Mouse (Mus musculus) kidney, adult 2 months (tissue): ENCODE data around the gene Nelfe. TPM values are rescaled to one million over a fixed set of nuclear protein-coding genes. Genes with fewer than 3 reads are reported as not detected.
A peak's percentile ranks its signal among the peaks of the same experiment; 100 is the strongest.

Experiments used
- DNase-seq: peaks from one replicate; pipeline ENCODE4 v3.0.0; 2021
- H3K27ac ChIP-seq: fragments of 200-500 bp; 2 replicates; pipeline ENCODE4 v1.5.1; 2012; ENCODE audit warnings: low read depth, low read length, control low read depth, inconsistent platforms; ENCODE audit not compliant: insufficient read depth
- H3K27me3 ChIP-seq: fragments of 200-500 bp; replicated peaks from 2 replicates; pipeline ENCODE4 v1.6.1; 2012; ENCODE audit warnings: mild to moderate bottlenecking, moderate library complexity, low read length, inconsistent platforms; ENCODE audit not compliant: control insufficient read depth, insufficient read depth
- H3K36me3 ChIP-seq: fragments of 200-500 bp; 2 replicates; pipeline ENCODE4 v1.6.1; 2012; ENCODE audit warnings: mild to moderate bottlenecking, moderate library complexity, low read length, inconsistent platforms; ENCODE audit not compliant: control insufficient read depth, insufficient read depth
- H3K4me1 ChIP-seq: fragments of 200-500 bp; 2 replicates; pipeline ENCODE4 v1.6.1; 2011; ENCODE audit warnings: low read length; ENCODE audit not compliant: control insufficient read depth, insufficient read depth
- H3K4me3 ChIP-seq: fragments of 200-500 bp; 2 replicates; pipeline ENCODE4 v1.5.1; 2011; ENCODE audit warnings: mild to moderate bottlenecking, low read depth, low read length, control low read depth; ENCODE audit not compliant: insufficient read depth
- CTCF ChIP-seq: fragments of 200-500 bp; conservative IDR thresholded peaks from 2 replicates; pipeline ENCODE4 v1.5.1; 2011; ENCODE audit warnings: low read depth, mild to moderate bottlenecking, control low read depth, low read length, moderate library complexity, mixed read lengths; ENCODE audit not compliant: insufficient read depth, insufficient read length
- POLR2A ChIP-seq: fragments of 200-500 bp; IDR thresholded peaks from one replicate; pipeline ENCODE4 v1.6.1; 2011; ENCODE audit warnings: low read depth, low read length, control low read depth
- WGBS: fragments of 180-500 bp; shearing (Covaris S2); methylation state at CpG from one replicate; pipeline ENCODE4 v1.1.7; 2018; 5-methylcytosine and 5-hydroxymethylcytosine counted together
- polyA plus RNA-seq: library from polyadenylated mRNA; depleted of rRNA; stranded (reverse); fragments of >200 nt; gene quantifications from 2 replicates; pipeline ENCODE4 v1.2.3, GENCODE M21; 2012

Nelfe gene
- polyA plus RNA-seq, 1 experiment = 26.2 TPM

GRCm38 (mm10) chr17:34881683-34882310 lies 31.6 kb downstream of the Nelfe start, which contains the start of gene Gm20547:
Gene Gm20547, minus strand, starts transcription at chr17:34882042.
- Histone ChIP-seq H3K27ac (no peak within 1 kb of the TSS), H3K27me3 (no peaks in the 10 kb centered on the region), H3K4me1 (no peaks in the 10 kb centered on the region), H3K4me3 (peak within 1 kb of the TSS; percentile 36; the same call in 1 of the 2 replicates), H3K36me3 (no peaks in the 10 kb centered on the region)
- DNase-seq = peak; percentile 61
- TF ChIP-seq CTCF = no peak
- no peak for TF ChIP-seq POLR2A
- WGBS = 24% methylated on average over 15 of the region's 15 CpGs

GRCm38 (mm10) chr17:34883332-34883731 lies 33.1 kb downstream of the Nelfe start:
- no peak for DNase-seq
- peak; percentile 41 for TF ChIP-seq CTCF
- no peak for TF ChIP-seq POLR2A
- 61% methylated on average over 3 of the region's 3 CpGs for WGBS

GRCm38 (mm10) chr17:34884704-34885103 lies 34.5 kb downstream of the Nelfe start:
- 94% methylated on average over 6 of the region's 6 CpGs for WGBS
- no peak for DNase-seq
- TF ChIP-seq CTCF = no peak
- TF ChIP-seq POLR2A = no peak
- H3K4me3 ChIP-seq = no peak overlapping the region
- H3K36me3 ChIP-seq = no peaks in the 10 kb centered on the region
- no peak overlapping the region for H3K27ac ChIP-seq
- H3K27me3 ChIP-seq = no peaks in the 10 kb centered on the region
- no peaks in the 10 kb centered on the region for H3K4me1 ChIP-seq

More at GRCm38 (mm10) chr17:34883332-34883731, 33.1 kb downstream of the Nelfe start:
- no peaks in the 10 kb centered on the region for H3K4me1 ChIP-seq
- no peak overlapping the region for H3K27ac ChIP-seq
- H3K27me3 ChIP-seq = no peaks in the 10 kb centered on the region
- no peaks in the 10 kb centered on the region for H3K36me3 ChIP-seq
- H3K4me3 ChIP-seq = no peak overlapping the region

- no peaks in the 10 kb centered on the region for H3K27me3 ChIP-seq
- no peaks in the 10 kb centered on the region for H3K4me1 ChIP-seq
- no peak overlapping the region for H3K27ac ChIP-seq
- no peaks in the 10 kb centered on the region for H3K36me3 ChIP-seq
- WGBS = 78% methylated on average over 3 of the region's 3 CpGs
- no peak for DNase-seq
- no peak overlapping the region for H3K4me3 ChIP-seq
- TF ChIP-seq CTCF (no peak), POLR2A (no peak)
Observed at GRCm38 (mm10) chr17:34885615-34886014, 35.4 kb downstream of the Nelfe start.

- no peaks in the 10 kb centered on the region for H3K27me3 ChIP-seq
- DNase-seq = no peak
- 88% methylated on average over 5 of the region's 5 CpGs for WGBS
- no peak for TF ChIP-seq POLR2A
- no peak for TF ChIP-seq CTCF
- no peaks in the 10 kb centered on the region for H3K4me1 ChIP-seq
- H3K4me3 ChIP-seq = no peak overlapping the region
- no peaks in the 10 kb centered on the region for H3K36me3 ChIP-seq
- 0 out of 2 replicates have a peak overlapping the region, but pooled peaks have one; percentile 14 for H3K27ac ChIP-seq
Observed at GRCm38 (mm10) chr17:34887942-34888341, 37.8 kb downstream of the Nelfe start.

GRCm38 (mm10) chr17:34890074-34890743 lies 40.0 kb downstream of the Nelfe start:
- Histone ChIP-seq H3K4me1 (no peaks in the 10 kb centered on the region; the same call in 1 of the 2 replicates), H3K4me3 (no peak overlapping the region), H3K27ac (no peak overlapping the region), H3K27me3 (no peaks in the 10 kb centered on the region), H3K36me3 (no peaks in the 10 kb centered on the region)
- DNase-seq = no peak
- WGBS = 85% methylated on average over 12 of the region's 12 CpGs
- TF ChIP-seq CTCF (no peak), POLR2A (no peak)

- no peaks in the 10 kb centered on the region; the same call in 1 of the 2 replicates for H3K4me1 ChIP-seq
- 94% methylated on average over 2 of the region's 2 CpGs for WGBS
- no peak for TF ChIP-seq POLR2A
- peak; percentile 41 for TF ChIP-seq CTCF
- no peaks in the 10 kb centered on the region for H3K36me3 ChIP-seq
- H3K27me3 ChIP-seq = no peaks in the 10 kb centered on the region
- no peak overlapping the region for H3K27ac ChIP-seq
- no peak overlapping the region for H3K4me3 ChIP-seq
- DNase-seq = no peak
Observed at GRCm38 (mm10) chr17:34891377-34891776, 41.2 kb downstream of the Nelfe start.
